Mouse (Mus musculus) mouse embryonic stem cell (cell line): ENCODE results near the gene S1pr3.

ENCODE experiments used
- in situ Hi-C, 2 experiments: fragments of 300-500 bp; cut with MboI; formaldehyde crosslinking; loops; 1 replicate in 1 of 2; 3 replicates in 1 of 2; pipeline ENCODE4 v1.14.3; 2019 to 2020; ENCODE audit warnings: low sequenced_read_pairs in 2 of 2, low pct_unique_long_range_greater_than_20kb in 1 of 2, mixed read lengths in 1 of 2; ENCODE audit not compliant: unreplicated experiment in 1 of 2

Gene S1pr3

GRCm38 (mm10) chr13:51400186-51400719, 8.2 kb upstream of the S1pr3 start:
- in situ Hi-C loops = loop anchor here in 1 of 2 experiments (25.0 kb wide), 1 partner anchor 288 kb away; the partner anchor contains the start of gene Spin1

- in situ Hi-C loops = loop anchor here in 1 of 2 experiments (25.0 kb wide), 1 partner anchor 289 kb away; the partner anchor contains the start of gene Spin1
These were observed 7.5 kb upstream of the S1pr3 start for GRCm38 (mm10) chr13:51400736-51401501.

GRCm38 (mm10) chr13:51404566-51404965, 3.9 kb upstream of the S1pr3 start:
- in situ Hi-C loops = loop anchor here in 1 of 2 experiments (25.0 kb wide), 1 partner anchor 292 kb away; the partner anchor contains the start of gene Spin1

GRCm38 (mm10) chr13:51405731-51406320, 2.6 kb upstream of the S1pr3 start:
- in situ Hi-C loops = loop anchor here in 1 of 2 experiments (25.0 kb wide), 1 partner anchor 294 kb away; the partner anchor contains the start of gene Spin1

DNA sequence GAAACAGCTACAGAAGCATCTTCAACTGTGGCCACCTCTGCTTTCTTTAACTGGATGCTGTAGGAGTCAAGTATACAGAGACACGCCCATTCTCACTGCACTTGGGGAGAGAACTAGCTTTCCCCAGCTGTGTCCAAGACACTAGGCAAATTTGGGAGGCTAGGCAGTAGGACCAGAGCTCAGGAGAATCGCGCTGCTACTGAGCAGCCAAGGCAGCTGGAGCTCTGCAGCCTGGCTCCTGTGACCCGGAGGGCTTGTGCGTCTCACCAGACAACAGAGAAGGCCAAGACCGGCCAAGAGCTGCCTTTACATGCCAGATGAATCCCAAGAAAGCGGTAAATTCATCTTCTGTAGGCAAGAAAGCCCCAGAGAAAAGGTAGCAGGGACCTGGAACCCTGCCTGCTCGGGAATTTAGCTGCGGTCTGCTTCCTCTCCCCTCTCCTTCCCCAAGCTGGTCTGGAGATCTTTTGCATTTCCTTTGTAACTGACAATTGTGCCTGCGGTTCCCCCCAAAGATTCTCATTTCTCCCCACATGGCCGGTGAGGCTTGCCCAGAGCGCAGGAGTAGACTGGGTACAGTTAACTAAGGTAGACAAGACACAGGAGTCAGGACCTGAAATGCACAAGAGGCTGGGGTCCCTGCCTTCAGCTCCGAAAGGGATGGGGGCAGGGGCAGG, 760 bp upstream of the S1pr3 start:
- in situ Hi-C loops = loop anchor here in 1 of 2 experiments (25.0 kb wide), 1 partner anchor 295 kb away; the partner anchor contains the start of gene Spin1

DNA sequence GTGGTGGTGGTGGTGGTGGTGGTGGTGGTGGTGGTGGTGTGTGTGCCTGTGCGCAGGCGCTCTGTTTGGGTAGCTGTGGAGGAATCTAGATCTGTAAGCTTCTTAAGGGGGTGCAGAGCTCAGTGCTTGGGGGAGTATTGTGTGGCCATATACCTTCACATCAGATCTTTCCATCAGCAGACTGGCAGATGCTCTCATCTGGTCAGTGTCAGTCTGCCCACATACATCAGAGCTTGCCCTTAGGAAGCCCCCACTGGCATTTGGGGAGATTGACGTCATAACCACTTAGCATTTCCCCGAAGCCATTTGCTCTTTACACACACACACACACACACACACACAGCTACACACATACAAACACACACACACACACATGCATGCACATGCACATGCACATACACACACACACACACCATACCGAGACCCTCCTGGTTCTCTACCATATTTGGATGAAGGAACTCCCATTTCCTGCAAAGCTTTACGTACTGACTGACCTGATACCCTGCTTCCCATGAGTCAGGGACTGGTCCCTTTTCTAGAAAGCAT, 1.6 kb downstream of the S1pr3 start:
- in situ Hi-C loops = loop anchor here in 1 of 2 experiments (5.0 to 25.0 kb wide), 2 partner anchors 298 to 448 kb away; partner anchors contain the start of gene Spin1

DNA sequence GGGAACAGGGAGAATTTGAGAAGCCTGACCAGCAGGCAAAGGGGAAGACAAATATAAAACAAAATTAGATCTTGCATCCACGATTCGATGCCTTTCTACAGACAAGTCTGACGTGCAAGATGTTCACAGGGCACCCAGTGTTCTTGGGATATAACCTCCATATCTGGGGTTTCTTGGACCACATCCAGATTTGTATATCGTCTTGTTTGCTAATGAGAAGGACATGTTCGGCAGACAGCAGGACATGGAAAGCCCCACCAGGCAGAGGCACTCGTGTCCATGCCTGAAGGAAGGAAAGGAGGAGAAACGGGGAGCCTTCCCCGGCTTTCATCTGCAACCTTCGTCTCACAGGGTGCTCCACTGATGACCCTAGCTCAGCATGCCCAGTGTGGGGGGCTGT, 2.8 kb downstream of the S1pr3 start:
- in situ Hi-C loops = loop anchor here in 1 of 2 experiments (5.0 to 25.0 kb wide), 2 partner anchors 299 to 449 kb away; partner anchors contain the start of gene Spin1

DNA sequence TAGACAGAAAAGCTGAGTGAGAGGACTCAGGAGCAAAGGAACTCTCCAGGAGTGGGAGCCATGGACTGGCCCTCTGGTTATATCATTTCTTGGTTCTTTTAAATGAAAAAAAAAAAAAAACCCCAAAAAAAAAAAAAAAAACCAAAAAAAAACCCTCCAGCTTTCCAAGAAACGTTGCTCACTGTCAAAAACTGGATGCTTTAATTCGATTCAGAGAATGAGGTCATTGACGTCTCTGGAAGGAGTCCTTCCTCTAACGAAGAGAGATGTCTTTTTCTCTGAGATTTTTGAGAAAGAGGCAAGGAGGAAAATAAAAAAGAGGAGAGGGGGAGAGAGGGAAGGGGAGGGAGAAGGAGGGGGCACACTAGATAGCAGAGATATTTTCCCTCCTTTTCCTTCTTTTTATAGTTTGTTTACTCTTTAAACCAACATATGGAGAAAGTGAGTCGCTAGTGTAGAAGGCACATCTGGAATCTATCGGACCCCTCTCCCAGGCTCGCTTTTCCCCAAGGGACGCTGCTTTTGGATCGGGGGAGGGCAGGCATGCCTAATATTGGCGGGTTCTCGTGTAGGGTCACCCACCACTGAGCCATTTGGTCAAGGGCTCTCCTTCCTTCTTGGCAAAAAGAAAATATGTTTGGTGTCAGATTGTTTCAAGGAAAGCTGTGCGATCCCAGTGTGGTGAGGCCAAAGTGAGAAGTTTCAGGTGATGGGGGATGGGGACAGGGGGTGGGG, 3.4 kb downstream of the S1pr3 start:
- in situ Hi-C loops = loop anchor here in 1 of 2 experiments (5.0 to 25.0 kb wide), 2 partner anchors 300 to 450 kb away; partner anchors contain the start of gene Spin1

- in situ Hi-C loops = loop anchor here in 1 of 2 experiments (5.0 to 25.0 kb wide), 2 partner anchors 301 to 451 kb away; partner anchors contain the start of gene Spin1
These were observed 5.0 kb downstream of the S1pr3 start for GRCm38 (mm10) chr13:51413461-51413860.

DNA sequence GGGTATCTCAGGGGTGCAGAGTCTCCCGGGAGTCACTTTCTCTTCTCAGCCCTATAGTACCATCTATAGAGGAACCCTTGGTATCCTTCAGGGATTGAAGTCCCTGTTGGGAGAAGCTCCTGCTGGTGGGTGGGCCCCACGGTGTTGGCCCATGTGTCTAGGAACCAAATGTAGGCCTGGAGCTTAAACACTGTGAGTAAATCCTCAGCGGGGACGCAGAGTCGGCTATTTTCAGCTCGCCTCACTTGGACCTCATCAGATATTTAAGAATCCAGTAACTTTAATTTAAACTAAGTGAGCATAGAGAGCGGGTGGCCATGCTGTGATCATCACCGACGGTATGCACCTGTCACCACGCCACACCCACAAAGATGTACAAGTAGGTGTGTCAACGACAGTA, 8.3 kb downstream of the S1pr3 start:
- in situ Hi-C loops = loop anchor here in 1 of 2 experiments (25.0 kb wide), 1 partner anchor 304 kb away; the partner anchor contains the start of gene Spin1

DNA sequence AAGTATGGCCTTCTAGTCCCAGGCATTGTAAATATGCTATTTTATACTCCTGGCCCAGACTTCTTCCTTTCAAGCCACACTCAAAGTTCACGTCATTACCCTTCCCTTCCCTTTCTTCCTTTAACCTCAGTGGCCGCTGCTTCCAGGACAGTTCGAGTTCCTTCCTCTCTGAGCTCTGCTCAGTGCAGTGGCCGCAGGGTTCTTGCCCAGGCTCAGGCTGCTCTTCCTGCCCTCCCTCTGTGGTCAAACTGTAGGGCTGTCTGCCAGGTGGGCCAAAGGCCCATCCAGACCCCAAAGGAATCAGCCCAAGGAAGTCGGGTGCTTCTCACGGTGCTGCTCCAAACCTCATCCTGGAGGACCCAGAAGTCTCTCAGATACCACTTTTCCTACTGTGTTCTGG, 9.4 kb downstream of the S1pr3 start:
- in situ Hi-C loops = loop anchor here in 1 of 2 experiments (25.0 kb wide), 1 partner anchor 305 kb away; the partner anchor contains the start of gene Spin1

DNA sequence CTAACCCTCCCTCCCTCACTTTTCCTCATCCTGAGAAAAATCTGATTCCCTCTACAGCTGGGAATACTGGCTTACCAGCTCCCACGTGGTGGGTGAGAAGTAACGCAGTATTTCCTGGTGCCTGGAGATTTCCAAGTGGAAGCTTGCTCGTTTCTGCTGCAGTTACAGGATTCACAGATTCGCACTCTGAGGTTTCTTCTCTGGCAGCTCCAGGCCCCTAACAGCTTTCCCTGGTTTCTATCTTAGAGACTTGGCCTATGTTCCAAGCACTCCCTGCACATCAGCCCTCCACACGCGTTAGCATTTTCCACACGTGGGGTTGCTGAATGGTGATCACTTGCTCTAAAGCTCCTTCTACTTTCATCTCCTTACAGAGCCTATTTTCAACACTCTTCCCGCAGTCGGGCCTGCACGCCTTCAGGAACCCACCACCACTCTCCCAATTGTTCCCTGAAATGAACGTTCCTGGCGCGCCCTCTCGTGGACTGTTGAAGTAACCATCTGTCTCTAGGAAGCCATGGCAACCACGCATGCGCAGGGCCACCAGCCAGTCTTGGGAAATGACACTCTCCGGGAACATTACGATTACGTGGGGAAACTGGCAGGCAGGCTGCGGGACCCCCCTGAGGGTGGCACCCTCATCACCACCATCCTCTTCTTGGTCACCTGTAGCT, 10.0 kb downstream of the S1pr3 start:
- in situ Hi-C loops = loop anchor here in 1 of 2 experiments (25.0 kb wide), 1 partner anchor 306 kb away; the partner anchor contains the start of gene Spin1

DNA sequence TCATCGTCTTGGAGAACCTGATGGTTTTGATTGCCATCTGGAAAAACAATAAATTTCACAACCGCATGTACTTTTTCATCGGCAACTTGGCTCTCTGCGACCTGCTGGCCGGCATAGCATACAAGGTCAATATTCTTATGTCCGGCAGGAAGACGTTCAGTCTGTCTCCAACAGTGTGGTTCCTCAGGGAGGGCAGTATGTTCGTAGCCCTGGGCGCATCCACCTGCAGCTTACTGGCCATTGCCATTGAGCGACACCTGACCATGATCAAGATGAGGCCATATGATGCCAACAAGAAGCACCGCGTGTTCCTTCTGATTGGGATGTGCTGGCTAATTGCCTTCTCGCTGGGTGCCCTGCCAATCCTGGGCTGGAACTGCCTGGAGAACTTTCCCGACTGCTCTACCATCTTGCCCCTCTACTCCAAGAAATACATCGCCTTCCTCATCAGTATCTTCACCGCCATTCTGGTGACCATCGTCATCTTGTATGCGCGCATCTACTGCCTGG, 10.6 kb downstream of the S1pr3 start:
- in situ Hi-C loops = loop anchor here in 1 of 2 experiments (25.0 kb wide), 1 partner anchor 307 kb away; the partner anchor contains the start of gene Spin1

- in situ Hi-C loops = loop anchor here in 1 of 2 experiments (25.0 kb wide), 1 partner anchor 307 kb away; the partner anchor contains the start of gene Spin1
These were observed 11.1 kb downstream of the S1pr3 start for GRCm38 (mm10) chr13:51419501-51419900.

DNA sequence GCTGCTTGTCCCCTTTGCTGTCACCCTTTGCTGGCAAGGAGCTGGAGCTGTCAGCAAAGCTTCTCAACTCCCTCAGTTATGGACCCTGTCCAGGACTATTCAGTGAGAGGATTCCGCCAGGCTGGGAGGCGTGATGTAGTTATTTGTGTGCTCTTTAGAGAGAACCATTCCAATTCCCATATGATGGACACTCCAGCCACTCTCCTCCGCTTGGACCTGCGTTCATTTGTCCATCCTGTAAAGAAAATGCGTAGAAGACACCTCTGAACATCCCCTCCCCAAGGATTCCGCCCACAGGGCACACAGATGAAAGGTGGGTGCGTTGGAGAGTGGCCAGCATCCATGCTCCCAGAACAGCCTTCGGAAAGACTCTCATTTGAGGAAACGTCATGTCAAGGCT, 12.4 kb downstream of the S1pr3 start:
- in situ Hi-C loops = loop anchor here (5.0 to 25.0 kb wide), 3 partner anchors 206 to 459 kb away; partner anchors contain the start of gene Spin1 (in 1 of the 2)

DNA sequence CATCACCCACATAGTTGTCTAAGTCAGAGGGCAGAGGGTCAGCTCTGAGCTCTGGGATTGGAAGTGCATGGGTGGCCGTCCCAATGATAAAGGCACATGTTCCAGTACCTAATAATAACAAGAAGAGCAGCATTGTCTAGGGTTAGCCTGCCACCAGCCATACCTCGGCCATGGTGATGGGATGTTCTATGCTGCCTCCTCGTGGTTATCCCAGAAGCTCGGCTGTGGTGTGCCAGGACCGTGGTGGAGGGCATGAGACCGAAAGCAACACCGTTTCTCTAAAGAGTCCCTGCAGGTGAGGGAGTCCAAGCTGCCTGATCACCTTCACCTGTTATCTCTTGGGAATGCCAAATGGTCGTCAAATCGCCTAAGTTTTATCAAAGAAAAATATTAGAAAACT, 15.2 kb downstream of the S1pr3 start:
- in situ Hi-C loops = loop anchor here (5.0 to 25.0 kb wide), 3 partner anchors 209 to 461 kb away; partner anchors contain the start of gene Spin1 (in 1 of the 2)
